Mouse (Mus musculus) liver, embryonic 15.5 days (tissue): ENCODE data around the gene Lrig1. TPM values are rescaled to one million over a fixed set of nuclear protein-coding genes. Genes with fewer than 3 reads are reported as not detected.

Source experiments
- ATAC-seq: fragments of 200-750 bp; cut with Nextera tagmentation; 2 replicates; pipeline ENCODE4 v1.8.0; 2017; ENCODE audit warnings: moderate number of reproducible peaks, mild to moderate bottlenecking, moderate library complexity; ENCODE audit not compliant: insufficient read depth
- H3K27ac ChIP-seq: fragments of 300-500 bp; sonication (generic); replicated peaks from 2 replicates; pipeline ENCODE4 v1.5.1; 2015; ENCODE audit warnings: mild to moderate bottlenecking, inconsistent platforms
- H3K27me3 ChIP-seq: fragments of 300-500 bp; sonication (generic); 2 replicates; pipeline ENCODE4 v1.6.1; 2015; ENCODE audit warnings: mild to moderate bottlenecking, inconsistent platforms
- H3K36me3 ChIP-seq: fragments of 300-500 bp; sonication (generic); replicated peaks from 2 replicates; pipeline ENCODE4 v1.6.1; 2015; ENCODE audit warnings: moderate library complexity, mild to moderate bottlenecking, inconsistent platforms
- H3K4me1 ChIP-seq: fragments of 300-500 bp; sonication (generic); replicated peaks from 2 replicates; pipeline ENCODE4 v1.6.1; 2015; ENCODE audit warnings: inconsistent platforms
- H3K4me2 ChIP-seq: fragments of 300-500 bp; sonication (generic); 2 replicates; pipeline ENCODE4 v1.6.1; 2015; ENCODE audit warnings: moderate library complexity, mild to moderate bottlenecking, inconsistent platforms
- H3K4me3 ChIP-seq: fragments of 300-500 bp; sonication (generic); replicated peaks from 2 replicates; pipeline ENCODE4 v1.5.1; 2015; ENCODE audit warnings: mild to moderate bottlenecking, inconsistent platforms
- H3K9ac ChIP-seq: fragments of 300-500 bp; sonication (generic); 2 replicates; pipeline ENCODE4 v1.6.1; 2015; ENCODE audit warnings: moderate library complexity, mild to moderate bottlenecking, inconsistent platforms
- H3K9me3 ChIP-seq: fragments of 300-500 bp; sonication (generic); replicated peaks from 2 replicates; pipeline ENCODE4 v1.6.1; 2016; ENCODE audit warnings: inconsistent platforms
- WGBS: fragments of 180-500 bp; shearing (Covaris S2); methylation state at CpG from one replicate; pipeline ENCODE4 v1.1.7; 2015; ENCODE audit warnings: mixed read lengths; ENCODE audit not compliant: insufficient replicate concordance; 5-methylcytosine and 5-hydroxymethylcytosine counted together
- polyA plus RNA-seq: library from polyadenylated mRNA; unstranded; fragments of >200 nt; fragmentation: Nextera tagmentation; extraction: Ambion mirVana; gene quantifications from 2 replicates; pipeline ENCODE4 v1.2.1, GENCODE M21; 2015

Gene Lrig1
- polyA plus RNA-seq, result 2.7 and 4.5 TPM in 2 replicates

- no peaks in the 10 kb centered on the region for H3K9me3 ChIP-seq
These were observed at the start of gene Lrig1 for GRCm38 (mm10) chr6:94700067-94700491. TSS of gene Lrig1 (minus strand) at chr6:94700158.

GRCm38 (mm10) chr6:94749626-94750025 is 49.7 kb upstream of the Lrig1 start:
- Histone ChIP-seq H3K9ac (no peak overlapping the region), H3K4me3 (no peak overlapping the region), H3K4me2 (no peak overlapping the region), H3K36me3 (no peaks in the 10 kb centered on the region), H3K27ac (no peak overlapping the region), H3K27me3 (no peaks in the 10 kb centered on the region; the same call in none of the 2 replicates), H3K4me1 (no peaks in the 10 kb centered on the region), H3K9me3 (no peaks in the 10 kb centered on the region)
- ATAC-seq, result no peak
- 45% methylated on average over 3 of the region's 3 CpGs for WGBS

More at GRCm38 (mm10) chr6:94700067-94700491, at the start of gene Lrig1:
- WGBS, result under 1% methylated on average over 40 of the region's 40 CpGs
- peak within 1 kb of the TSS; percentile 83 for H3K4me2 ChIP-seq
- H3K4me3 ChIP-seq, result peak within 1 kb of the TSS; percentile 71
- H3K27me3 ChIP-seq, result peaks cover 64% of the 10 kb centered on the region
- peak within 1 kb of the TSS; percentile 64 for H3K9ac ChIP-seq
- no peaks in the 10 kb centered on the region for H3K36me3 ChIP-seq
- H3K27ac ChIP-seq, result peak within 1 kb of the TSS; percentile 2; the same call in 1 of the 2 replicates
- ATAC-seq, result peak; percentile 97
- H3K4me1 ChIP-seq, result peaks cover 43% of the 10 kb centered on the region

- Histone ChIP-seq H3K4me1 (no peaks in the 10 kb centered on the region), H3K9me3 (no peaks in the 10 kb centered on the region), H3K36me3 (no peaks in the 10 kb centered on the region), H3K27ac (no peak overlapping the region), H3K9ac (no peak overlapping the region), H3K4me2 (no peak overlapping the region), H3K4me3 (no peak overlapping the region), H3K27me3 (no peaks in the 10 kb centered on the region; the same call in 1 of the 2 replicates)
- ATAC-seq, result no peak
- WGBS, result 26% methylated on average over 7 of the region's 7 CpGs
These were observed 48.4 kb upstream of the Lrig1 start for GRCm38 (mm10) chr6:94748361-94748760.

- no peak overlapping the region for H3K27ac ChIP-seq
- H3K27me3 ChIP-seq, result no peaks in the 10 kb centered on the region
- no peaks in the 10 kb centered on the region for H3K36me3 ChIP-seq
- no peaks in the 10 kb centered on the region for H3K4me1 ChIP-seq
- H3K4me3 ChIP-seq, result no peak overlapping the region
- H3K9me3 ChIP-seq, result no peaks in the 10 kb centered on the region
- no peak overlapping the region for H3K9ac ChIP-seq
- no peak for ATAC-seq
- WGBS, result 61% methylated on average over 14 of the region's 14 CpGs
- no peak overlapping the region for H3K4me2 ChIP-seq
These were observed 40.3 kb upstream of the Lrig1 start for GRCm38 (mm10) chr6:94740117-94740729.

- Histone ChIP-seq H3K27ac (no peak overlapping the region), H3K36me3 (no peaks in the 10 kb centered on the region), H3K9ac (no peak overlapping the region), H3K4me2 (no peak overlapping the region), H3K4me1 (no peaks in the 10 kb centered on the region), H3K4me3 (no peak overlapping the region), H3K27me3 (no peaks in the 10 kb centered on the region), H3K9me3 (no peaks in the 10 kb centered on the region)
- no peak for ATAC-seq
- 23% methylated on average over 3 of the region's 3 CpGs for WGBS
These were observed 38.7 kb upstream of the Lrig1 start for GRCm38 (mm10) chr6:94738647-94739046.

GRCm38 (mm10) chr6:94733878-94734277 is 33.9 kb upstream of the Lrig1 start:
- WGBS, result 52% methylated on average over 5 of the region's 5 CpGs
- H3K27ac ChIP-seq, result no peak overlapping the region
- no peaks in the 10 kb centered on the region for H3K27me3 ChIP-seq
- no peaks in the 10 kb centered on the region for H3K36me3 ChIP-seq
- H3K9me3 ChIP-seq, result no peaks in the 10 kb centered on the region
- no peak overlapping the region for H3K4me2 ChIP-seq
- H3K4me3 ChIP-seq, result no peak overlapping the region
- ATAC-seq, result no peak
- no peaks in the 10 kb centered on the region for H3K4me1 ChIP-seq
- no peak overlapping the region for H3K9ac ChIP-seq

GRCm38 (mm10) chr6:94729847-94730246 is 29.9 kb upstream of the Lrig1 start:
- Histone ChIP-seq H3K4me3 (no peak overlapping the region), H3K9me3 (no peaks in the 10 kb centered on the region), H3K4me2 (peak overlapping the region; percentile 35; the same call in 1 of the 2 replicates), H3K4me1 (no peaks in the 10 kb centered on the region), H3K27ac (no peak overlapping the region), H3K36me3 (no peaks in the 10 kb centered on the region), H3K9ac (no peak overlapping the region), H3K27me3 (no peaks in the 10 kb centered on the region)
- WGBS, result 36% methylated on average over 18 of the region's 18 CpGs
- ATAC-seq, result peak; percentile 63

- H3K27me3 ChIP-seq, result no peaks in the 10 kb centered on the region
- H3K9ac ChIP-seq, result no peak overlapping the region
- no peak overlapping the region for H3K4me2 ChIP-seq
- H3K9me3 ChIP-seq, result no peaks in the 10 kb centered on the region
- no peak overlapping the region for H3K4me3 ChIP-seq
- H3K36me3 ChIP-seq, result no peaks in the 10 kb centered on the region
- WGBS, result 18% methylated on average over 3 of the region's 3 CpGs
- ATAC-seq, result no peak
- H3K4me1 ChIP-seq, result no peaks in the 10 kb centered on the region
- no peak overlapping the region for H3K27ac ChIP-seq
These were observed 29.2 kb upstream of the Lrig1 start for GRCm38 (mm10) chr6:94729132-94729531.

- H3K36me3 ChIP-seq, result no peaks in the 10 kb centered on the region
- H3K27me3 ChIP-seq, result no peaks in the 10 kb centered on the region
- no peak for ATAC-seq
- H3K9ac ChIP-seq, result no peak overlapping the region
- no peak overlapping the region for H3K27ac ChIP-seq
- H3K4me1 ChIP-seq, result no peaks in the 10 kb centered on the region
- 21% methylated on average over 1 of the region's 1 CpGs for WGBS
- H3K4me3 ChIP-seq, result no peak overlapping the region
- no peak overlapping the region for H3K4me2 ChIP-seq
- H3K9me3 ChIP-seq, result no peaks in the 10 kb centered on the region
These were observed 24.7 kb upstream of the Lrig1 start for GRCm38 (mm10) chr6:94724612-94725011.

GRCm38 (mm10) chr6:94718607-94719346 is 18.8 kb upstream of the Lrig1 start:
- no peak for ATAC-seq
- no peak overlapping the region for H3K9ac ChIP-seq
- WGBS, result 60% methylated on average over 15 of the region's 15 CpGs
- no peaks in the 10 kb centered on the region for H3K27me3 ChIP-seq
- H3K27ac ChIP-seq, result no peak overlapping the region
- no peak overlapping the region for H3K4me3 ChIP-seq
- no peaks in the 10 kb centered on the region for H3K4me1 ChIP-seq
- no peaks in the 10 kb centered on the region for H3K9me3 ChIP-seq
- no peaks in the 10 kb centered on the region for H3K36me3 ChIP-seq
- no peak overlapping the region for H3K4me2 ChIP-seq

- WGBS, result 63% methylated on average over 7 of the region's 7 CpGs
- H3K9ac ChIP-seq, result no peak overlapping the region
- H3K27ac ChIP-seq, result no peak overlapping the region
These were observed 17.9 kb upstream of the Lrig1 start for GRCm38 (mm10) chr6:94717705-94718489.

More at GRCm38 (mm10) chr6:94717705-94718489, 17.9 kb upstream of the Lrig1 start:
- Histone ChIP-seq H3K4me3 (no peak overlapping the region), H3K4me2 (no peak overlapping the region), H3K4me1 (no peaks in the 10 kb centered on the region), H3K36me3 (no peaks in the 10 kb centered on the region), H3K27me3 (no peaks in the 10 kb centered on the region), H3K9me3 (no peaks in the 10 kb centered on the region)
- ATAC-seq, result no peak
